Mouse (Mus musculus) cerebellum, adult 9-11 months (tissue): ENCODE results near the gene Defb25.
"Not testable (repeated sequence)": the region's sequence is repeated elsewhere in the genome, so short reads cannot be mapped to it uniquely, and the experiment has no call there.

Experiments
- DNase-seq: peaks from one replicate; pipeline ENCODE4 v3.0.0; 2022

The Defb25 gene

GRCm38 (mm10) chr2:152622953-152623352 is at the start of gene Defb25:
TSS of gene Defb25 (minus strand) at chr2:152623053.
- DNase-seq, result no peak

GRCm38 (mm10) chr2:152672166-152672565 is 49.3 kb upstream of the Defb25 start:
- peak; percentile 32 for DNase-seq

- DNase-seq, result peak; percentile 27
Observed at GRCm38 (mm10) chr2:152671642-152671999, 48.8 kb upstream of the Defb25 start.

- peak; percentile 34 for DNase-seq
Observed at GRCm38 (mm10) chr2:152670983-152671641, 48.3 kb upstream of the Defb25 start.

- peak; percentile 47 for DNase-seq
Observed at GRCm38 (mm10) chr2:152669639-152670484, 47.0 kb upstream of the Defb25 start.

GRCm38 (mm10) chr2:152669256-152669638 is 46.4 kb upstream of the Defb25 start, which contains the start of gene H13:
TSS of gene H13 (plus strand) at chr2:152669461.
- DNase-seq, result peak; percentile 92

GRCm38 (mm10) chr2:152666191-152666590 is 43.3 kb upstream of the Defb25 start:
- not testable (repeated sequence) for DNase-seq

- DNase-seq, result no peak
Observed at GRCm38 (mm10) chr2:152661163-152661562, 38.3 kb upstream of the Defb25 start.

- no peak for DNase-seq
Observed at GRCm38 (mm10) chr2:152657398-152657797, 34.5 kb upstream of the Defb25 start.

GRCm38 (mm10) chr2:152653874-152654715 is 31.2 kb upstream of the Defb25 start:
- no peak for DNase-seq

GRCm38 (mm10) chr2:152652901-152653620 is 30.2 kb upstream of the Defb25 start:
- DNase-seq, result no peak

- no peak for DNase-seq
Observed at GRCm38 (mm10) chr2:152639406-152640113, 16.7 kb upstream of the Defb25 start.

- no peak for DNase-seq
Observed at GRCm38 (mm10) chr2:152638865-152639264, 16.0 kb upstream of the Defb25 start.

GRCm38 (mm10) chr2:152637381-152637780 is 14.5 kb upstream of the Defb25 start:
- DNase-seq, result no peak

- no peak for DNase-seq
Observed at GRCm38 (mm10) chr2:152637006-152637322, 14.1 kb upstream of the Defb25 start.

GRCm38 (mm10) chr2:152636246-152637005 is 13.6 kb upstream of the Defb25 start:
- no peak for DNase-seq

- no peak for DNase-seq
Observed at GRCm38 (mm10) chr2:152634311-152634710, 11.5 kb upstream of the Defb25 start.

- no peak for DNase-seq
Observed at GRCm38 (mm10) chr2:152633334-152633733, 10.5 kb upstream of the Defb25 start.

GRCm38 (mm10) chr2:152629904-152630303 is 7.1 kb upstream of the Defb25 start:
- DNase-seq, result no peak

- DNase-seq, result no peak
Observed at GRCm38 (mm10) chr2:152629239-152629638, 6.4 kb upstream of the Defb25 start.

GRCm38 (mm10) chr2:152628066-152628465 is 5.2 kb upstream of the Defb25 start:
- no peak for DNase-seq
